Mouse (Mus musculus) forebrain, embryonic 10.5 days (tissue): ENCODE measurements at regions not wholly inside any gene's neighbourhood (a gene's known extent, or its start where the extent isn't known, plus 50 kb on each side); places are given as distances from the start of the nearest gene placed in this dataset.
A peak's percentile ranks its signal among the peaks of the same experiment; 100 is the strongest.

Experiments used
- DNase-seq: peaks from one replicate; pipeline ENCODE4 v3.0.0-alpha.2; 2017; ENCODE audit warnings: low spot score; ENCODE audit errors: extremely low spot score
- H3K27ac ChIP-seq: fragments of 300-500 bp; sonication (generic); 2 replicates; pipeline ENCODE4 v1.5.1; 2016; ENCODE audit warnings: mild to moderate bottlenecking
- H3K27me3 ChIP-seq: fragments of 300-500 bp; sonication (generic); 2 replicates; pipeline ENCODE4 v1.6.1; 2016; ENCODE audit warnings: mild to moderate bottlenecking; ENCODE audit not compliant: poor library complexity, severe bottlenecking
- H3K36me3 ChIP-seq: fragments of 300-500 bp; sonication (generic); replicated peaks from 2 replicates; pipeline ENCODE4 v1.6.1; 2016; ENCODE audit warnings: mild to moderate bottlenecking, moderate library complexity
- H3K4me1 ChIP-seq: fragments of 300-500 bp; sonication (generic); 2 replicates; pipeline ENCODE4 v1.6.1; 2016
- H3K4me3 ChIP-seq: fragments of 300-500 bp; sonication (generic); 2 replicates; pipeline ENCODE4 v1.5.1; 2016; ENCODE audit warnings: mild to moderate bottlenecking, moderate library complexity
- H3K9me3 ChIP-seq: fragments of 300-500 bp; sonication (generic); 2 replicates; pipeline ENCODE4 v1.6.1; 2016; ENCODE audit warnings: mild to moderate bottlenecking, moderate library complexity
- WGBS: fragments of 180-500 bp; shearing (Covaris S2); methylation state at CpG from one replicate; pipeline ENCODE4 v1.1.7; 2016; 5-methylcytosine and 5-hydroxymethylcytosine counted together

DNA sequence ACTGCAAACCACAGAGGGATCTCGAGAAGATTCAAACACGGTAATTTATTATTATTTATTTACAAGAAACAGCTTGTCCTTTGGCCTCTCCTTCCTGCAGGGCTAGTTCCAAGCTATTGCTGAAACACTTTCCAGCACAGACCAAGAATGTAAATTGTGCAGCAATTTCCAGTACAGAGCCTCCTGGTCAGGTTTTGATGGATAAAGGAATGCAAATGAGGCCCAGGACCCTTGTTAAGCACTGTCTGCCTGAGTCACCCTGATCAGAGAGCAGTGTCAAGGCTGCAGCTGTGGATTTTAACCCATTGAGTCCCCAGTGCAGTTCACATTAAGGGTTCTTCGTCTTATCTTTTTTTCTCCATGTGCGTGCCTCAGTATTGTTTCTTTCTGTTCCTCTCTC lies 142.3 kb upstream of the Zkscan2 start:
- 64% methylated on average over 4 of the region's 4 CpGs for WGBS
- no peak for DNase-seq

DNA sequence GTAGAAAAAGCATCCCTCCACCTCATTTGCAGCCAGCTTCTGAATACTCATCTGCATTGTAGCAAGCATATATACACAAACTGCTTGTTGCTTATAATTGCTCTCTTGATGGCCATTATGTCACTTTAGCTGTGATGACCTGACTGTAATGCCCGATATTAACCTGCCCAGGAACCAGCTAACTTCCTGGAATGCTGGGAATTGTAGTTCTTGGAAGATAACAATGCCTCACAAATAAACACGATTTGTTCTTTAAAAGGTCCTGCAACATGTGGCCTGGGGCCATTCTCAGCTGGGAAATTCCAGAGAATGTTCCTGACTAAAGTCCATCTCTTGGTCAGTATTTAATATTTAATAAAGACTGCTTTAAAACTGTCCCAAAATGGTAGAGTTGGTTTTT lies 143.2 kb upstream of the Zkscan2 start:
- no peaks in the 10 kb centered on the region; the same call in 1 of the 2 replicates for H3K4me1 ChIP-seq
- H3K27ac ChIP-seq = no peak overlapping the region
- no peaks in the 10 kb centered on the region for H3K9me3 ChIP-seq
- no peak for DNase-seq
- H3K4me3 ChIP-seq = no peak overlapping the region
- no peaks in the 10 kb centered on the region for H3K27me3 ChIP-seq
- 55% methylated on average over 2 of the region's 2 CpGs for WGBS
- H3K36me3 ChIP-seq = no peaks in the 10 kb centered on the region

More for the DNA sequence above, 142.3 kb upstream of the Zkscan2 start:
- H3K4me3 ChIP-seq = no peak overlapping the region
- no peak overlapping the region for H3K27ac ChIP-seq
- no peaks in the 10 kb centered on the region for H3K9me3 ChIP-seq
- no peaks in the 10 kb centered on the region for H3K27me3 ChIP-seq
- no peaks in the 10 kb centered on the region; the same call in 1 of the 2 replicates for H3K4me1 ChIP-seq
- no peaks in the 10 kb centered on the region for H3K36me3 ChIP-seq

DNA sequence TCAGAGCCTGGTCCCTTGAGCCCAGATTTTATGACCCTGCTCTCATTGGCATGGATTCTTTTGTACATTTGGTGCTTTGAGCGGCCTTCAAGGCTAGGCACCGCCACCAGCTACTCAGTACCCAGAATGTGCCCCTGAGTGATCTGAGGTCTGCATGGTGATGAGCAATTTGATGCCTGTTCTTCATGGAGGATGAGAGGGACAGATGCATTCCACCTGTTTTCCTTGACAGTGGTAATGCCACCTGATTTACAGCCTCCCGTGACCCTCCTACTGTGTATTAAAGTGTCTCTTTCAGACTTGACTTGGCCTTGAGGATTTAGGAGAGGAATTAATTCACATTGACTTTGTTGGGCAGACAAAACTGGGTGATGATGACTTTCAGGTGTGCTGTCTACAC lies 145.3 kb upstream of the Zkscan2 start:
- no peak for DNase-seq
- Histone ChIP-seq H3K36me3 (no peaks in the 10 kb centered on the region), H3K4me3 (no peak overlapping the region), H3K9me3 (no peaks in the 10 kb centered on the region), H3K27me3 (no peaks in the 10 kb centered on the region), H3K4me1 (no peaks in the 10 kb centered on the region; the same call in 1 of the 2 replicates), H3K27ac (no peak overlapping the region)
- 90% methylated on average over 3 of the region's 3 CpGs for WGBS

DNA sequence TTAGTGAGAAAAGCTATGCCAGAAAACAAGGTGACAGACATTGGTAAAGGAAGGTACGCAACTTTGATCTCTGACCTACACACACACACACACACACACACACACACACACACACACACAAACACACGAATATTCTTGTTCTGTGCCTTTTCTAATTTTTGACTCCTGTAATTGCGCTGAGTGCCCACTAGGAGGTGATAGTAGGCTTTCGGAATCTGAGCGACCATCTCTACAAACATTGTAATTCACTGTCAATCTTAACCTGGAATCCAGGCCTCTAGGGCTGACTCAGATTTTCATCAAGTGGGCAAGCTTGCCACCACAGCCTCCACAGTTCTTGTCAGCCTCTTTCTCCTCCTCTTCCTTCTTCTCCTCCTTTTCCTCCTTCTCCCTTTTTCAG lies 165.2 kb upstream of the Zkscan2 start:
- H3K4me3 ChIP-seq = no peak overlapping the region
- 50% methylated on average over 5 of the region's 5 CpGs for WGBS
- DNase-seq = no peak

DNA sequence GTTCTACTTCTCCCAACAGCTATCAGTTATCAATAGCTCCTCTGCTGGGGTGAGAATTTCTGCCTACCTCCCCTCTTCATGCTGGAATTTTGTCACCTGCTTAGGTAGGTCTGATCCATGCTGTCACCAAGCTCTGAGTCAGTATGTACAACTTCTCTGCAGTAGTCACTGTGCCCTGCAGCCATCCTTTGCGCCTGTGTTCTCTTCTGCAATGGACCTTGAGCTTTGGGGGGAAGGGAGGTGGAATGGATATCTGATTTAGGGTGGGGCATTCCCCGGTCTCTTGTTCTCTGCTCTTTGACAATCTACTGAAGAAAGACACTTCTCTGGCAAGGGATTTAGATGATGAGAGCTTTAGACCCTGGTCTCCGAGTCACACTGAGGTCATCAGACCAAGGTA lies 184.5 kb upstream of the Zkscan2 start:
- WGBS = 92% methylated on average over 3 of the region's 3 CpGs
- Histone ChIP-seq H3K27ac (no peak overlapping the region), H3K27me3 (no peaks in the 10 kb centered on the region), H3K9me3 (no peaks in the 10 kb centered on the region), H3K4me1 (no peaks in the 10 kb centered on the region), H3K36me3 (no peaks in the 10 kb centered on the region), H3K4me3 (no peak overlapping the region)
- no peak for DNase-seq

More for the DNA sequence above, 165.2 kb upstream of the Zkscan2 start:
- Histone ChIP-seq H3K27me3 (no peaks in the 10 kb centered on the region), H3K9me3 (no peaks in the 10 kb centered on the region), H3K36me3 (no peaks in the 10 kb centered on the region), H3K4me1 (0 out of 2 replicates have a peak, but pooled peaks cover 3% of the 10 kb centered on the region), H3K27ac (no peak overlapping the region)

DNA sequence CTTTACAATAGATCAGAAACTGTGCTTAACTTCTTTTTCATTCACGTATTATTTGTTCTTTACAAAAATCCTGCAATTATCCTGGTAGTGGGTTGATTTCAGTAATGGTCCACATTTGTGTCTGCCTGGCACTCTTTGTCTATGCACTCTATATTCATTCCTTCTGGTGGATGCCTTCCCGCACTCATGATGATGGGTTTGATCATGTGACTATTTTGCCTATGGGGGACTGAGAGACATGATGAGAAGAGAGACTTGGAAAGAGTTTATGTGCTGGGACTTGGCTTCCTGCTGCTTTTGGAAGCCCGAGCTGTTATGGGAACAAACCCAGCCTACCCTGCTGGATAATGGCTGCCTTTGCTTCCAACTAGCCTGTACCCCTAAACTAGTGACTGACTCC lies 186.3 kb upstream of the Zkscan2 start:
- Histone ChIP-seq H3K9me3 (no peaks in the 10 kb centered on the region), H3K27ac (no peak overlapping the region), H3K36me3 (no peaks in the 10 kb centered on the region), H3K4me3 (no peak overlapping the region), H3K4me1 (no peaks in the 10 kb centered on the region), H3K27me3 (no peaks in the 10 kb centered on the region)
- no peak for DNase-seq
- 80% methylated on average over 3 of the region's 3 CpGs for WGBS

DNA sequence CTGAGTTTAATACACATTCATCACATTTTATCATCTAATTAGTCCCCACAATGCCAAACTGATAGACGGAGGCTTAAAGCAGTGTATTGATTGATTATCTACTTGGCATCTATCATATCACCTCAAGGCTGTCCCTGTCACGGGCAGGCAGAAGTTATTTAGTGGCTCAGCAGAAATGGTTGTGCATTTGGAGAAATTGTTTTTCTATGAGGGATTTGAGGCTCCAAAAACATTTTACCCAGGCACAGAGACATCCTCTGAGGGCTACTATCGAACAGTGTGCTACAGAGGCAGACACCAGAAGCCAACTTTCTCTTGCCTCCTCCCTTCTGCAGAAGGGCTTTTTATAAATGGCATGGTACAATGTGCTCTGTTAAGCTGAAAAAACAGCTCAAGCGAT lies 230.8 kb upstream of the Zkscan2 start:
- no peaks in the 10 kb centered on the region for H3K9me3 ChIP-seq
- H3K4me1 ChIP-seq = no peaks in the 10 kb centered on the region
- no peak overlapping the region for H3K27ac ChIP-seq
- DNase-seq = no peak
- H3K4me3 ChIP-seq = no peak overlapping the region
- no peaks in the 10 kb centered on the region for H3K27me3 ChIP-seq
- H3K36me3 ChIP-seq = no peaks in the 10 kb centered on the region
- WGBS = 88% methylated on average over 4 of the region's 4 CpGs

DNA sequence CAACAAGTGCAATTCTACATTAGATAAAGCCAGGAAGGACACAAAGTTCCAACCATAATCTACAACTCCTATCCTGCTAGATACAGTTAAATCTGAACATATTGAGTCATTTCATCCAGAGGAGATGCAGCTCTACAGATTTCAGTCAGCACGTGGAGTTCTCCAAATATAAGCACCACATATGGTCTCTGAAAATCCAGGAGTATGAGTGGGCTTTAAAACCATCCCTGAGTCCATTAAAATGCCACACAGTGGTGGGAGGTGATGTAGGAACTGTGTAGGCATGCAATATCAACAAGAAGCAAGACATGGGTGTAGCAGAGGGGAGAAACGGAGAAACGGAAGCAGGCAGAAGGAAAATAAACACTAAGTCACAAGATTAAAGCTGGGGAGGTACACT lies 232.8 kb upstream of the Zkscan2 start:
- WGBS = 88% methylated on average over 3 of the region's 3 CpGs

DNA sequence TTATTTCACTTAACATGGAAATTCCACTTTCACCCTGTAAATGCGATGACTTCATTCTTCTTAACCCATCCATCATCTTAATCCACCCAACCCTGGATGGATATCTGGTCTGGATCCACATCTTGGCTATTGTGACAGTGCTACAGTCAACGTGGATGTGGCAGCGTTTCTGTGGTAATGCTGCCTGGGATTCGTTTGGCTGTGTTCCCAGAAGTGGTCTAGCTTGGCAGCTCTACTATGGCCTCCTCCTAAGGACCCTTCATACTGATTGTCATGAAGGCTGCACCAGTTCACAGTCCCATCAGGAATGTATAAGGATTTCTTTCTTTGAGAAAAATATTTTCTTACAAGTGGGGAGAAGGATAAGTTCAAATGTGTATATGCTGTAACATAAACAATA lies 234.7 kb upstream of the Hs3st4 start:
- no peaks in the 10 kb centered on the region for H3K9me3 ChIP-seq
- DNase-seq = peak; percentile 4
- no peak overlapping the region for H3K4me3 ChIP-seq
- no peaks in the 10 kb centered on the region for H3K27me3 ChIP-seq
- H3K4me1 ChIP-seq = no peaks in the 10 kb centered on the region
- H3K27ac ChIP-seq = no peak overlapping the region
- WGBS = 85% methylated on average over 4 of the region's 4 CpGs
- no peaks in the 10 kb centered on the region for H3K36me3 ChIP-seq

More for the DNA sequence above, 232.8 kb upstream of the Zkscan2 start:
- no peak for DNase-seq
- H3K27ac ChIP-seq = no peak overlapping the region
- no peaks in the 10 kb centered on the region for H3K27me3 ChIP-seq
- H3K4me1 ChIP-seq = no peaks in the 10 kb centered on the region
- no peaks in the 10 kb centered on the region; the same call in 1 of the 2 replicates for H3K9me3 ChIP-seq
- no peak overlapping the region for H3K4me3 ChIP-seq
- no peaks in the 10 kb centered on the region for H3K36me3 ChIP-seq

DNA sequence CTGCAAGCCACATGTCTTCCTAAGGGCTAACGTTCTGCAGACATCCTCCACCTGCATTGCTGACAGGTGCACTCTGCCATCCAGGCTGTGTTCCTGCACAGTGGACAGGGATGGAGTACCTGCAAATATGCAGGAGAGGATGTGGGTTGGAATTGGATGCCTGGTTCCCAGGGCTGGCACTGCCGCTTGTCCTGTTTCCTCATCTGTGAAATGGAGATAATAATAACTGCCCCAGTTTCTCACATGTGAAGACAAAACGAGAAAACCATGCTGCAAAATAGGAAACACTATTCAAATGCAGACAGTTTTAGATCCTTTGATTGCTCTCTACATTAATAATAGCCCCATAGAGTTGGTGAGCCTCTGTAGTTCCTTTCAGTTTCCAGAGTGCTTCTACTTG lies 229.4 kb upstream of the Hs3st4 start:
- Histone ChIP-seq H3K36me3 (no peaks in the 10 kb centered on the region), H3K9me3 (no peaks in the 10 kb centered on the region), H3K27ac (no peak overlapping the region), H3K4me3 (no peak overlapping the region), H3K4me1 (no peaks in the 10 kb centered on the region), H3K27me3 (no peaks in the 10 kb centered on the region)
- 82% methylated on average over 3 of the region's 3 CpGs for WGBS
- peak; percentile 7 for DNase-seq

DNA sequence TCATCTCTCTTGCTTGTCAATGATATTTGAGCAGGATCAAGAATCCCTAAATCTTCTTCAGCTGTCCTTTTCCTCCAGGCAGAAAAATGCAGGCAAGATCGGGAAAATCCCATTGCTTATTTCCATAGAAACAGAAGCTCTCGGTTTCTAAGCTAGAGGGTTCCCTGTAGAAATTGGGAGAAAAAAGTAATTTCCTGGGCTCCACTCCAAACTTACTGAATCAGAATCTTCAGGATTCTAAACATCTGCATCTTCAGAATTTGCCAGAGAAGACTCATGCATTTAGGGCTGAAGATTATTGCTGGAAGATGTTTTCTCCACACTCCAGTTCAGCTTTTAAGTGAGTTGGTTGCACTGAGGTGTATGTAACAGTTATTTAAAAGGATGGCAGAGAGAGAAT lies 187.6 kb upstream of the Hs3st4 start:
- Histone ChIP-seq H3K4me3 (no peak overlapping the region), H3K9me3 (no peaks in the 10 kb centered on the region), H3K36me3 (no peaks in the 10 kb centered on the region), H3K27ac (no peak overlapping the region), H3K4me1 (no peaks in the 10 kb centered on the region), H3K27me3 (no peaks in the 10 kb centered on the region)
- DNase-seq = no peak
- 80% methylated on average over 2 of the region's 2 CpGs for WGBS

DNA sequence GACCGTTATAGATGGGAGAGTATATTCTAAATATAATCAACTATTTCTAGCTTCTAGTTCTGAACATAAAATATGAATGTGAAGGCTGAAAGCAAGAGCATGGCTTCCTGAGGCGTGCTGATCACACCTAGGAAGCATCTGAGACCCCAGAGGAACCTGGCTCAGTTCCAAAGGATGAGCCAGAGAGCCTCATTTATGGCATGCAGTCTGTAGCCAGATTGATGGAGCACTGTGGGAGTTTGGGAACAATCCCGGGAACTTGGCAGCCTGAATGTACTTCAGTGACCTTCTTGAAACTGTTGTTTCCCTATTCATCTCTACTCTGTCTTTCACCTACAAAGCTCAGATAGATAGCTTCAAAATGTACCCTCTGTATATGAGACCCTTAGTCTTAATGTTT lies 186.6 kb upstream of the Hs3st4 start:
- 80% methylated on average over 3 of the region's 3 CpGs for WGBS
- Histone ChIP-seq H3K27me3 (no peaks in the 10 kb centered on the region), H3K9me3 (no peaks in the 10 kb centered on the region), H3K36me3 (no peaks in the 10 kb centered on the region), H3K4me1 (no peaks in the 10 kb centered on the region), H3K4me3 (no peak overlapping the region), H3K27ac (no peak overlapping the region)
- DNase-seq = no peak

DNA sequence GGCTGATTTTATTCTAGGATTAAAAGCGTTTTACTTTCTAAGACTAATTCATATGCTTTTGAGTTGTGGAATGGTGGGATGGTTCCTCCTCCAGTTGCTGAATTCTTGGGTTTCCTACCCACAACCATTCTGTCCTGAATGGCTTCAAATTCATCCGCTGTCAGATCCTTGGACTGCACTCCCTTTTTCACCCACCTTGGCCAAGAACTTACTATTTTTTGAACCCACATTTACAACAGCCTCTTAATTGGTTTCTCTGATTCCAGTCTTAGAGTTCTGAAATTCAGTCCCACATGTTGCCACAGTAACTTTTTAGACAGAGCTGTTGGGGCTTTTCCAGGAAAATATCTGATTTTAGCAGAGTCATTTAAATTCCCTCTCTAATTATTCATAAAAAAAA lies 177.0 kb upstream of the Hs3st4 start:
- no peaks in the 10 kb centered on the region for H3K4me1 ChIP-seq
- no peaks in the 10 kb centered on the region for H3K36me3 ChIP-seq
- no peak overlapping the region for H3K4me3 ChIP-seq
- H3K27me3 ChIP-seq = no peaks in the 10 kb centered on the region
- WGBS = 94% methylated on average over 2 of the region's 2 CpGs
- H3K9me3 ChIP-seq = no peaks in the 10 kb centered on the region
- DNase-seq = no peak
- H3K27ac ChIP-seq = no peak overlapping the region

DNA sequence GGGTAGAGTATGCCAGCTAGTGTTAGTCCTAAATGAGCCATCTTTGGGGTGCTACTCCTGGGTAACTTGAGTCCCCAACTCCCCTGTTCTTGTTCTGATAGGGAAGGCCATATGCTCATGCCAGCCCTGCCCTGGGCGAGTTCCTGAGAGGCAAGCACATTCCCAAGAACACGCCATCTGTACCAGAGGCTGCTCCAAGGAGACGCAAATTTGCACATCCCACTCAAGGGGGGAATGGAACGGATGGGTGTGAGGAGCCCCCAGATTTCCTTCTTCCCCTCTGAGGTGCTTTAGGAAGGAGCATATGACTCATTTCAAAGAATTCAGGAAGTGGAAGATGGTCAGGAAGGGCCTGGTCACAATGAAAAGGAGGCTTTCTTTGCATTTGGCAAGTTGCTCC lies 158.7 kb upstream of the Hs3st4 start:
- no peak for DNase-seq
- Histone ChIP-seq H3K27me3 (no peaks in the 10 kb centered on the region), H3K36me3 (no peaks in the 10 kb centered on the region), H3K9me3 (no peaks in the 10 kb centered on the region), H3K4me3 (no peak overlapping the region), H3K27ac (no peak overlapping the region), H3K4me1 (peaks cover 4% of the 10 kb centered on the region; the same call in 1 of the 2 replicates)
- WGBS = 81% methylated on average over 4 of the region's 4 CpGs
